Mouse (Mus musculus): ENCODE results near the gene Nipal4.

GRCm38 (mm10) chr11:46188283-46188682 is 22.0 kb upstream of the Nipal4 start:
- TF ChIP-seq POLR2A (IDR thresholded peaks at IDR 0.05; ENCODE audit: low read depth, low read length) = no peak
- TF ChIP-seq CTCF (IDR thresholded peaks at IDR 0.05; ENCODE audit: extremely low read depth, insufficient read depth, insufficient read length, insufficient replicate concordance) = no peak

Data from spleen, adult 2 months (tissue).